Mouse (Mus musculus) embryo, embryonic 11 days (tissue): ENCODE results near the gene Cpn2.
A peak's percentile ranks its signal among the peaks of the same experiment; 100 is the strongest.

ENCODE experiments used
- DNase-seq: peaks from one replicate; pipeline ENCODE4 v3.0.0-alpha.2; 2015

Gene Cpn2

DNA sequence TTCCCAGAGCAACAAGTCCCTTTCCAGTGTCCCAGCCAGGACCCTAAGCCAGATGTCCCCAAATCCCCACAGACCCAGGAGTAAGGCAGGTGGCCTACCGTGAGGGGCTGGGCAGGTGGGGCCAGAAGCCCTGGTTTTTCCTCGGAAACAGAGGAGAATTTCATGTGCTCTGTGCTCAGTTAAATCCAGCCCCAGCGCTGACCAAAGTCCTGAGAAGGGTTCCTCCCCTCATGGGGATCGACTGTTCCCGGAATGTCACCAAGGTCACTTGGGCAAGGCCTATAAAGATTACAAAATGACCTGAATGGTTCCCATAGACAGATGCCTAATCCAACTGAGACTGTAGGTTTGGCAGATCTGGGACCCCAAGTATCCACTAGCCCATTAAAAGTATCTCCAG lies at the start of gene Cpn2:
Gene Cpn2, minus strand, starts transcription at position 141 of the 400 bp plus-strand sequence.
- no peak for DNase-seq

GRCm38 (mm10) chr16:30314236-30314635 lies 46.9 kb upstream of the Cpn2 start:
- peak; percentile 55 for DNase-seq

- no peak for DNase-seq
These were observed 43.3 kb upstream of the Cpn2 start, which contains the start of gene Gp5 for GRCm38 (mm10) chr16:30310647-30311046. Gene Gp5, minus strand, starts transcription at chr16:30310779.

- DNase-seq: no peak
These were observed 42.8 kb upstream of the Cpn2 start for GRCm38 (mm10) chr16:30310171-30310515.

DNA sequence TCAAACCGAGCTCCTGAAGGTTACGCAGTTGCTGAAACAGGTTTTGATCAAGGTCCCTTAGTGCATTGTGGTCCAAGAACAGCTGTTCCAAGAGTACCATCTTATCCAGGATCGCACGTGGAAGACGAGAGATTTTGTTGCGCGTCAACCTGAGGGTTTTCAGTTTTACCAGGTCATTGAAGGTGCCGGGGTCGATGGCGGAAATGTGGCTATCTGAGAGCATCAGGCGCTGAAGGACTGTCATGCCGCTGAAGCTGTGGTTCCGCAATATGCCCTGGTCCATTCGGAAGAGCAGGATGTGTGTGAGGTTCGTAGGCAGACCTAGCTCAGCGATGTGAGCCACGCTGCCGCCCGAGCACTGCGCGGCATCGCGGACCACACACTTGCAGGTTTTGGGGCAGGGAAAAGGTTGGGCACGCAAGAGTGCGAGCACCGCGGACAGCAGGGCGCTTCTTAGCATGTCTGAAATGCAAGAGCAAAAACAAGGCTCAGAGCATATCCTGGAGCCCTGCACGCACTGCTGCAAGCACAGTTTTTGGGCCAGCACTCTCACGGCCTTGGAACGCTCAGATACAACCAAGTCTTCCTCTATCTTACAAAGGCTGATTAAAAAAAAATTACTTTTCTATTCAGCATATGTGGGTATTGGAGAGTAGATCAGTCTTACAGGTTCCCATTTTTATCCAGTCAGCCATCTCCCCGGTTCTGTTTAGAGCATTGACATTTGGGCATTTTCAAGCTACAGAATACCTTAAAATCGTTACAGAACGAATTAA lies 42.3 kb upstream of the Cpn2 start:
- peak; percentile 53 for DNase-seq

GRCm38 (mm10) chr16:30308616-30309394 lies 41.5 kb upstream of the Cpn2 start:
- peak; percentile 77 for DNase-seq

DNA sequence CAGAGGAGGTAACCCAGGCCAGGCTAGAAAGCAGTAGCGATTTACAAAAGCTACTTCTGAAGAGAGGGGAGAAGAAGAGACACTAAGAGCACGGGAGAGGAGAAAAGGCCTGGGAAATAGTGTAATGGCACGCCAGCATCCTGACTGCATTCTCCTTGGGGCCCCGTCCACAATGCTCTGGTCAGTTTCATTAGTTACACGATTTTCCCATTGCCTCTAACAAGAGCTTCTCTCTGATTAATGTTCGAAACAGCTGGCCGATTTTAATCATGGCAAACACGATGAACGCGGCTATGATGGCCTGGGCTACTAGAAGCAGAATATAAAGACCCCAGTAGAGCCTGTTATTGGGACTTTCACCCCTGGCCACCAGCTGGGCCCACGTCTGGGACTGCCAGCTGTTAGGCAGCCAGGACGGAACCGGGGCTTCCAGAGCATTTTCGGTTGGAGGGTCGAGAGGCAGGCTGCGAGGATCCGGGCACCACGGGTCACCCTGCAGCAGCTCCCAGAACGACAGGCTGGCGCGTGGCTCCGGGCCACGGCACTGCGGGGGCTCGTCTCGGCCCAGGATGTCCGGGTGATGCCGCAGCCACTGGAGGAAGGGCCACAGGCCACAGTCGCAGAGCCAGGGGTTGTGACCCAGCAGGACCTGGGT lies 40.8 kb upstream of the Cpn2 start:
- DNase-seq: peak; percentile 36

DNA sequence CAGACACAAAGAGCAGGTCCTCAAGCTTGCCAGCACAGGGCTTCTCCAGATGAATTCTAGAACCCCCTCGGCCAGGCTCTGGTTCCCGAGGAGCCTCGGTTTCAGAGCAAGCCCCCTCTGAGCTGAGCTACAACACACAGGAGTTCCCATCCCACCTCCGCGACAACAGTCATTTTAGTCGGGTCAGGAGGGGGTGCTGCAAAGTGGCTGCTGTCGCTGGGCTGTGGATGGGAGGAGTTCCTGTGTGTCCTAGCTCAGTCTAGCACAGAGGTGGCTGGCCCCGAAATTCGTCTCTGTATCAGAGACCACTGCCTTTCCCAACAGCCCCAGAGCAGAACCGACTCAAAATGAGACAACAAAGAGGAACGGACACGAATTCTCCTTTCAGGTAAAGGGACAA lies 40.0 kb upstream of the Cpn2 start:
- DNase-seq: no peak

DNA sequence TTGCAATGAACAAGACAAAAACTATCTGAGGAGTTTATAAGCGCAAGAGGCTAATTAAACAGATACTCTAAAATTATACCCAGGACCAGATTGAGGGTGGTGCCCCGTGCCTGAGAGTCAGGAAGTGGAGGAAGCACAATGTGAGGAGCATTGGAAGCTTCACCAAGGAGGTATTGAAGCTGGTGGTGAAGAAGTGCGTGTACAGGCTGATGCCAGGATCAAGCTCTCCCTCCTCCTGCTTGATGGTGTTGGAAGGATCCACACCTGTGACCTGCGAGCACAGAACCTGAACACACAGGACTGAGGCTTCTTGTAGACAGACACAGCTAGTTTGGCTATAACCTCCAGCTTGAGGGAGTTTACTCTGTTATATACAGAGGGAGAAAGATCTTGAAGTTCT lies 38.8 kb upstream of the Cpn2 start:
- DNase-seq: no peak

DNA sequence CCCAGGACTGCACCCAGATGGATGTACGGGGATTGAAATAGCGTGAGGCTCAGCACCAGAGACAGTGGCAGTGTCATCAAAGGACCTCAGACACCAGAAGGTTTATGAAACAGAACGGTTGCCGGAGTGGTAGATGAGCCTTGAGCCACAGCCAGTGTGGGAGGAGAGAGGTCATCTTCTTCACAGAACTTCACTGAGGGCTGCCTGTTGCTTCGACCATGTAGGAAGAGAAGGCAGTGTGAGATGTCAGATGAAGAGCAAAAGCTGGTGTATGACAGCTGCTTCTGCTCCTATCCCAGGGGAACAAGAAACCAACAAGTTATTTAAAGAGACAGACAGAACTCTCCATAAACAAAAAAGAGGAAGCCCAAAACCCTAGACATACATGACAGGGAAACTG lies 36.9 kb upstream of the Cpn2 start:
- DNase-seq: no peak

GRCm38 (mm10) chr16:30303411-30303810 lies 36.1 kb upstream of the Cpn2 start:
- no peak for DNase-seq

- DNase-seq: no peak
These were observed 35.4 kb upstream of the Cpn2 start for GRCm38 (mm10) chr16:30302686-30303085.

DNA sequence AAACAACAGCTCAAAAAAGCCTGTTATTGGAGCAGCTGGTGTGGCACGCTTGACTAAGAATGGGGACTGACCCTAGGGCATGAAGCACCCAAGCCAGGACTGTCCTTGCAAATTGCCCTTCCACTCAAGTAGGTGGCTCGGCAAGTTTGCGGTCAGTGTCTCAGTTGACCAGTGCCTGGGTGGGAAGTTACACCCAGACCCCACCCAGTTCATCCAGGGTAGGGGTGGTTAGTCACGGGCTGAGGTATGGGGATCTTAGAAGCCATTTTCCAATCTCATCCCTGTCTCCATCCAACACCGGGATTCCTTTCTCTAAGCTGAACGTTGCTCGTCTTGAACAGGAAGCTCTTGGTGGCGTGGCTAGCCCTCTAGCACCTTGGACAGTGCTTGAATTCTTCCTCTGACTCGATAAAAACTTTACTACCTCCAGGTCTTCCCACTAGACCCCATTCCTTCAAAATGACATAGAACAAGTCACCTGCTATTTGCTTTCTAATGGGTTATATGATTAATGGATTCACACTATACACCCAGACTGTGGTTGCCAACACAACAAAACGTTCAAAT lies 32.5 kb upstream of the Cpn2 start:
- DNase-seq: no peak

DNA sequence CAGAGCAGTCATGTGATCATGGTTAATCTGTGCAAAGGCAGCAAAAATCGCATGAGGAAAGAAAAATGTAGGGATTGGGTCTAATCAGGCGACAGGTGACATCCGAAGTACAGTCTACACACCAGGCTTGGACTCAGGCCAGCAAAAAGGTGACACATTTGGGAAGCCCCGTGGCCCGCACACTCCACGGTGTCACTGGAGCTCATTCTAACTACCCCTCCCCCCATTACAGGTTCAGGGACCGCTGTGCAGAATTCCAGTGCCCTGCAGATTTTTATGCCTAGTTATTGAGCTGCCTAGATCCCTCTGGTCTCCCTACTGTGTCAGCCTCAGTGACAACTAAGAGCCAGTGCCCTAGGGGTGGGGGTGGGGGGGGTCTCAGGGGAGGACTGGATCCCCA lies 30.2 kb upstream of the Cpn2 start:
- DNase-seq: no peak

- DNase-seq: no peak
These were observed 29.4 kb upstream of the Cpn2 start for GRCm38 (mm10) chr16:30296601-30297275.

DNA sequence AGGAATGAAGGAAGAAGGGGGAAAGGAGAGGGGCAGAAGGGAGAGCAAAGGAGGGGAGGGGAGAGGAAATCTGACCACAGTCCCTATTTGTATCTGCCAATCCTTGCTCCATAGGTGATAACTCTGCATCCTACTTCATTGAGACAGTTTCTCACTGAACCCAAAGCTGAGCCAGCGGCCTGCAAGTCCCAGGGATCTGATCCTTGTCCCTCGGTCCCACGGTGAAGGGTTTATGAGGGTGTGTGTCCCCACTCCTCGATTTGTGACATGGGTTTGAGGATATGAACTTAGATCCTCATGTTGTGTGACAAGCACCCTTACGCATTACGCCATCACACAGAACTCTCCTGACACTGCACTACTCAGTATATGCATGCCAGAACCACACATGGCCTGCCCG lies 27.8 kb upstream of the Cpn2 start:
- no peak for DNase-seq

DNA sequence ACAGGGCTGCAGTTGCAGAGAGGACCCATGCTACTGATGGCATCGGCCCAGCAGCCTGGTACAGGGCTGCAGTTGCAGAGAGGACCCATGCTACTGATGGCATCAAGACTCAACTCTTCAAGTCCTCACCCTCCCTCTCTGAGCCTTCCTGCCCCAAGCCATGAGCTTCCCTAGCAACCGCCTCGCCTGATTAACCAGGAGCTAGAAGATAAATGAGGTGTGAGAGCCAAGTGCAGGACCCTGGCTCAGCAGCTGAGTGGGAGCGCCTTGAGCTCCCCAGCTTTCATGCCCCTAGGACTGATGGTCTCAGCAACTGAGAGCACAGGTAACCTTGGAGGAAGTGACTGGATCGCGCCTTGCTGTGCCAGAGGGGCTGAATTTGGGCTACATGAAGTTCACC lies 23.1 kb upstream of the Cpn2 start:
- no peak for DNase-seq

DNA sequence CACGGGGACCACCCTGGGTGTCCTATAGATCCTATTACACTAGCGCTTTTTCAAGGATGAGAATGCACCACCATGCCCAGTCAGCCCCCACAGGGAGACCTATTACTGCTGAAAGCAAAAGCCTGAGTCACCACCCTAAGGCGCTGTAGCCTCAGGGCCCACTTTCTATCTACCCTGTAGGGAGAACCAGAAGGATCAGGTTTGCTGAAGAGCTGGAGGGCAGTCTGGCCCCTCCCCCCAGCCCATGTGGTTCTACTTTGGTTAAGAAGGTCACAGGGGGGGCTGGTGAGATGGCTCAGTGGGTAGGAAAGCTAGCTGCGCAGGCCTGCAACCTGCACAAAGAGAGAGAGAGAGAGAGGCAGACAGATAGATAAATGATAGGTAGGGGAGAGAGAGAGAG lies 18.4 kb upstream of the Cpn2 start:
- DNase-seq: peak; percentile 65

GRCm38 (mm10) chr16:30283743-30284337 lies 16.5 kb upstream of the Cpn2 start:
- DNase-seq: peak; percentile 81

DNA sequence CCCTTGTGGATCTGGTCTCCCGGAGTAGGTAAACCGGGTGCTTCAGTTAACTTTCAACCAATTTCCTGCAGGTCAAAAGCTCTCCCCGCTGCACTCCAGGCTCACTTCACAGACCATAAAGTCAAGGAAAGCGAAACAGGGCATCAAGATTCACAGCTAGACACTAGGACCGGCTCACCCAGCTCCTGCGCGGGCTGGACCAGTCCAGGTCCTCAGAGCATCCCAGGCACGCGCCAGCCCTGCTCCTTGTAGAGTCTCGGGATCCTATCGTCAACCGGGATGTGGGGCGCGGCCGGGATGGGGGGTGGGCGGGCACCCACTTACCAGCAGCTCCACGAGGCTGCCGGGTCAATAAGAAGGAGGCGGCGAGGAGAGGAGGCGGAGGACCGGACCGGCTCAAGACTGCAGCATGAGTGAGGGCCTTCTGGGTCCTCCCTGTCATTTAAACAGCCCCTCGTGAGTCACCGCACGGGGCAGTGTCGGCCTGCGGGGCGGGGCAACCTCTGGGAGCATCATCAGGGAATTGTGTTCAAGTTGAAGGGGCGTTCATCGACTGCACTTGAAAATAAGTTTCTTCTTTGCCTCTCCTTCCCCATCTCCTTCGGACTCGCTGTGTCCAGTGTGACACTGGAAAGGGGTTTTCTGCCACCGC lies 15.7 kb upstream of the Cpn2 start, which contains the start of gene Lrrc15:
Gene Lrrc15, minus strand, starts transcription at position 413 of the 652 bp plus-strand sequence.
- peak; percentile 71 for DNase-seq

- no peak for DNase-seq
These were observed 13.5 kb upstream of the Cpn2 start for GRCm38 (mm10) chr16:30280676-30281297.
